Mouse (Mus musculus) kidney, postnatal 25 days (tissue): ENCODE results near the gene Glipr1l1.
A peak's percentile ranks its signal among the peaks of the same experiment; 100 is the strongest.
"Not testable (repeated sequence)": the region's sequence is repeated elsewhere in the genome, so short reads cannot be mapped to it uniquely, and the experiment has no call there.

Experiments
- DNase-seq, 2 experiments: peaks; one replicate each; pipeline ENCODE4 v3.0.0; 2021; ENCODE audit warnings: mixed read lengths in 2 of 2

The Glipr1l1 gene

DNA sequence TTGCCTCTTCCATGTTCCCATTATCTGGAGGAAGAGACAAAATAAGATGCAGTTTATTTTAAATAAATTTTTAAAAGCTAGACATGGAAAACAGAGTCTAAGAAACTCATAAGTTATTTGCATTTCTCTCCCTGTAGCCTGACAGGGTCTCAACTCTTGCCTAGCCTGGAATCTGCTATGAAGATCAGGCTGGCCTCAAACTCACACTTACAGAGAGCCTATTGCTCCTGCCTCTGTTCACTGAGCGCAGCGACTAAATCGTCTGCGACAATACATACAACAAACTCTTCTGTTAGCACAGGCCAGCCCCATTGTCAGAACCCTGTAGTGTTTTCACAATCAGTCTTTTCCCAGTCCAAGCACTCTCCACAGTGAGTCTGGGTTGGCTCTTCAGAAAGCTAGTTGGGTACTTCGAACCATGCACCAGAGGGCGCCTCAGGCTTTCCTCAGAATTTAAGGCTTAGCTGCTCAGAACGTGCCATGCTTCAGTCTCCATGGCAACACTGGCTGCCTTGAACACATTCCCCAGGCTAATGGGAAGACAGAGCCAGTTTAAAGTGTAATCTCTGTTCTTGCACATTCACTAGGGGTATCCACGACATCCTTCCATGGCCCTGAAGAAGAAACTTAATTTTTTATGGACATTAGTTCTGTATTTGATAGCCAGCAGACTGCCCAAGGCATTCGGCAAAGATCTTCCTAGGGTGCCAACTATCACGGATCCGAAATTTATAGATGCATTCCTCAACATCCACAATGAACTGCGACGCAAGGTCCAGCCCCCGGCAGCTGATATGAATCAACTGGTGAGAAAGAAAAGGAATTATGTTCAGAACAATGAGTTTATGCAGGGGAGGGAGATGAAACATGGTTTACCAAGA is at the start of gene Glipr1l1:
Gene Glipr1l1, plus strand, starts transcription at position 488 of the 881 bp plus-strand sequence.
- DNase-seq: peak; percentile 68 to 73

DNA sequence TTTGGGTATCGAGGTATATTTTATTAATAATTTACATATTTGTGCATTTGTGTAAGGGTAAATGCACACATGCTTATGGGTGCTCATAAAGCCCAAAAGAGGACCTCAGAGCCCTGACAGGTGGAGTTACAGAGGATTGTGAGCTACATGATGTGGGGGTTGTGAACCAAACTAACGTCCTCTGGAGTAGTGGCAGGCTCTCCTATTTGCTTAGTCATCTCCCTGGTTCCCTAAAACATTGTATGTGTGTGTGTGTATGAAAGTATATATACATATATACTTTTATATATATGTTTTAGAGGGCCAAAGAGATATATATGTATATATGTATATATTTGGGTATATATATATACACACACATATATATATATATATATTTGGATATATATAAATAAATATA is 36.4 kb upstream of the Glipr1l1 start:
- no peak for DNase-seq

DNA sequence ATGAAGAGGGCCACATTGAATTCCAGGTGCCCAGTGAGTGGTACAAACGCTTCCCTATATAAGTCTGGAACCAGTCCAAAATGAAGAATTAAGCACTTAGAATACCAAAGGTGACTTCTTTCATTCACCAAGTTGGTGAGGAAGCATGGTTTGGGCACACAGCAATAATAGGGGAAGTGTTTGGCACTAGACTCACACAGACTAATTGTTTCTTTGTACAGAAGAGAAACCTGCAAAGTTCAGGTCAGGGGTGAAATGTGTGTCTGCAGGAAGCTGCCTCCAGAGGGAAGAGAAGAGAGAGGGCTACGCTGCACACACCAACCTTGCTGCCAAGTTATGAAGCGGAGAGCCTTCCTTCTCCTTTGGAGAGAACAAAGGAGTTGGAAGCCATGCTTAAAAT is 31.3 kb upstream of the Glipr1l1 start:
- DNase-seq: not testable (repeated sequence)

DNA sequence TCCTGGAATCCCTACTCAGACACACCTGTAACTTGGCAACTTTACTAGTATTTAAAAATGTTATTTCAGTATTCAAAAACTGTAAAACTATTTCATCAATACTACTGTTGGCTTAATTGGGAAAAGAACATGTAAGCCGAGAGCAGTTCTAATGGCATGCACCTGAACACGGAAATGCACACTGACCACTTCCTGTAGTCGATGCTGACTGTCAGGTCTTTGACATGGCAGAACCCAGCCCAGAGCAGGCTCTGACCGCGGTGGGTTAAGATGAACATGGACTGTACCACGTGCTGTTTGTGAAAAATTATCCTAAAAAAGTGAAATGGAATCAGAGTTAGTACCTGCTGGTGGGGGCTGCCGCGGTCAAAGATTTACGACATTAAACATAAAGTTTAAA is 16.5 kb upstream of the Glipr1l1 start:
- not testable (repeated sequence) for DNase-seq

DNA sequence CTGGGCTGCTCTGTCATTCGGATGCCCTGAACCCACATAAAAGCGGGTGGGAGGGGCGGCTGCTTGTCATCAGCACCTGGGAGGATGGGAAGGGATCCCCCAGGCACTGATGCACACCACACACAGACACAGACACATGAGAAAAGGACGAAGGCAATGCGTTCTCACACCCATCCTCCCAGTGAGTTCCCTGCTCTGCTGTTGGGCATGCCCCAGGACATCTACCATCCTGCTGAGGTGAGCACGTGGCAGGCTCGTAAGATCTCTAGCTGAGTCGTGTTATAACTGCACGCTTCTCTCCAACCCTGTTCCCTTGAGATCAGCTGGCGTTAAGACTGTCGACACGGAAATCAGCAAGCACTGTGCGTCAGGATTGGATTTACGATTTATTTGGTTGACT is 15.7 kb upstream of the Glipr1l1 start:
- not testable (repeated sequence) for DNase-seq

DNA sequence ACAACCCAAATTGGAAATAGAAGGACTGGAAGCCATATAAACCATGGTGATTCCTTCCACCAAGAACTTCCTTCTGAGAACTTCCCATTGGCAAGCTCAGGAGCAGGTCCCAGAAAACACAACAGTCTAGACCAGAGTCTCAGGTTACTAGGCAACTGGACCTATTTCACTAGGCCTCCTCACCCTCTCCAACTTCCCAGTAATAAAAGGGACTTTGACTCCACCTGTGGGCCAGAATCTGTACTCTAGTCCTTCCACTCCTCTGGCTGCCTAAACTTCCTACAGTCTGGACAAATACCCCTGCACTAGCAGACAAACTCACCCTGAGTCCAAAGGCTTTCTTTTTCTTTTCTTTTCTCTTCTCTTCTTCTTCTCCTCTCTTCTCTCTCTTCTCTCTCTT is 8.8 kb upstream of the Glipr1l1 start:
- DNase-seq: no peak

DNA sequence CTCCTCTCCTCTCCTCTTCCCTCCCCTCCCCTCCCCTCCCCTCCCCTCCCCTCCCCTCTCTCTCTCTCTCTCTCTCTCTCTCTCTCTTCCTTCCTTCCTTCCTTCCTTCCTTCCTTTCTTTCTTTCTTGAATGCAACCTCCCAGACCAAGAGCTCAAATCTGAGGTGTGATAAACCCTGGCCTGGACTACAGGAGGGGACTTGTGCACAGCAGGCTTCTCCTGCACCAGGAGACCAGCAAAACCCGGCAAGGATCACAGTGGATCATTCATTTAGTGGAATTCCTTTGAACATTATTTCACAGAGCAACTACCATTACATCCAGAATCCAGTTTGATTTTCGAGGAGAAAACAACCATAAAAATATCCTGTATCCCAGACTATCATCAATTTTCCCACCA is 8.0 kb upstream of the Glipr1l1 start:
- peak in 1 of 2 experiments; percentile 9 for DNase-seq

DNA sequence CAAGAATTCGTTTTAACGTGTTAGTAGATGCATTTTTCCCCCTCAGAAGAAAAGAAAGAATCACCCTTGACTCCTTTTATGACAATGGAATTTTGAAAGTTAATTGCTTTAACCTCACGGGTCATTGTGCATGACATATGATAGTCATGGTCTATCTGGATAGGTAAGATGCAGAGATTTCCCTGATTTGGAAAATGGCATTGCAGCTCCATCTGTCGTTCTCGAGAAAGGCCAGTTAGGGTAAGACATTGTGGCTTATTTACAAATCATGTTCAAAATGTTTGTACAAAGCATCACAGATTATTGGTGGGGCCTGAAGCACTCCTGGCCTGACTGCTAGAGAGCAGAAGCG is 570 bp downstream of the Glipr1l1 start:
- not testable (repeated sequence) for DNase-seq

DNA sequence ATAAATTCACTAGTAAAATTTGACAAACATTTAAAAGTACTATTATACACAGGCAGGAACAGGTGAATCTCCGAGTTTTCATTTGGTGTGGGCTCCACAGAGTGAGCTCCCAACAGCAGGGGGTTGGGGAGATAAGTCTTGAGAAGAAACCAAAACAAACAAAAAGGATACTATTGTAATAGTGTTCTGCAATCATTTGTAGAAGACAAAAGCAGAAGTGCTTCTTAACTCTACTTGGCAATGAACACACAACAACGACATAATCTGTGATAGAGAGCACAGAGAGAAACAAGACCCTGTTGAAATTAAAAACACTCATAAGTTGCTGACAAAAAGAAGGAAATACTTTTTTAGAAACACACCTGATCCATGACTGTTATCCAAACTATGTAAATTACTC is 20.1 kb downstream of the Glipr1l1 start:
- DNase-seq: no peak

DNA sequence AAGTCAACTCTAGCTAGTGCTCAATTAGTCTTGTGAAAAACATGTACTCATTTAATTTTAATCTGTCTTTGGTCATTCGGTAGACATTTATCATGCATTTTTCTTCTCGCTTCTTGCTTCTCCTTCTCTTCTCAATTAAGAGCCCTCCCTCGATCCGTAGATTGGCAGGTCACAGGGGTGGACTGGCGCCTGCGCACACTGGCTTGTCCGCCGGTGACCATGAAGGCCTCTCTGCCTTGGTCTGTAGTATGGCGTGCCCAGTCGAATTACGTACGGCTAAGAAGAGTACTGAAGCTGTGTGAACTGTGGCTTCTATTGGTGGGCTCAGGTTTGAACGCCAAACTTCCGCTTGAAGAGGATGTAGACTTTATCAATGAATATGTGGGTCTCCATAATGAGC is 23.2 kb downstream of the Glipr1l1 start, which contains the start of gene Glipr1l2:
Gene Glipr1l2, plus strand, starts transcription at position 198 of the 400 bp plus-strand sequence.
- no peak for DNase-seq

DNA sequence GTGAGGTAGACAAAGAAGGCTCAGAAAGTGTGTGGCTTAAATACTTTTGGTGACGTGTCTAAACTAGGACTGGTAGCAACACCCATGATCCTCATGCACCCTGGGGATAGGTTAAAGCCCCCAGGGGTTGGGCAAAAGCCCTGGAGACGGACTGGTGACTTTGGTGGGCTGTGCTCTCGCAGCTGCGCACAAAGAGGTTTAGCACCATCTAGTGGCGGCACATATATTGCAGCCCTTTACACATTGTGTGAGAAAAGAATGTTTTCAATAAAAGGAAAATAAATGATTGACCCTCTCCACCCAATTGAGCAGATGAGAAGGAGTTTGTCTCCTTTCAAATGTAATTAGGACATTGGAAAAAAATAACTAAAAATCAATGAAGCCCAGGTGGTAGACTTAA is 45.8 kb downstream of the Glipr1l1 start:
- peak; percentile 49 to 74 for DNase-seq

DNA sequence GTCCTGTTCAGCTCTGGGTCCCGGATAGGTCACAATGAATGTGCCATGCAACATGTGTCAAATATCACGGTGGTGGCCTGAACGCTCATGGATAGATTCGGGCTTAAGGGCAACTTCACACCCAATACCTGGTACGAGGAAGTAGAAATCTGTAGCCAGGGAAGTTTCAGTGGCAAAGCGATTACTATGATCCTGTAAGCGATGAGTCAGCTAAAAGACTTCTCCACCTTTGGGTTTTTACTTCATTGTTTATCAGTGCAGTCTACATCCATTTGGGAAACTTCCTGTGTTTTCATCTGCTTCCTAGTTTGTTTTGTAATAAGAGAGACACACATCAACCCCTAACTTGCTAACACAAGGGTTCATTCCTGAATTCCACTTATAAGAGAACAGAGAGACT is 50.4 kb downstream of the Glipr1l1 start:
- no peak for DNase-seq

DNA sequence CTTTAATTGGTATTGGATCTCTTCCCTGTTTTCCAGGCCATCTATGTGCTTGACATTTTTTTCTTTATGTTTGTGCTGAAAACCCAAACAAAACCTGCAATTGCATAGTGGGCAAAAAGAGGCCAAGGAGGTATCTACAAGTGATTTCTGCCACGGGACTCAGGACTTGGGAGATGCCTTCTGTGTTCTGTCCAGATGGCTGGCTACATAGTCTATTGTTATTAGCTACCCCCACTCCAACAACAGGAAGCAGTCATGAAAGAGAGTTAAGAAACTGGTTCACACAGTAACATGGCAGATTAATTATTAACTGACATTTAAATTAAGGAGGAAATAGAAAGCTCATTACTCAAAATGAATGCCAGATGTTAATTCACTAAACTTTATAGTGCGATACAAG is 65.1 kb downstream of the Glipr1l1 start:
- DNase-seq: not testable (repeated sequence)

DNA sequence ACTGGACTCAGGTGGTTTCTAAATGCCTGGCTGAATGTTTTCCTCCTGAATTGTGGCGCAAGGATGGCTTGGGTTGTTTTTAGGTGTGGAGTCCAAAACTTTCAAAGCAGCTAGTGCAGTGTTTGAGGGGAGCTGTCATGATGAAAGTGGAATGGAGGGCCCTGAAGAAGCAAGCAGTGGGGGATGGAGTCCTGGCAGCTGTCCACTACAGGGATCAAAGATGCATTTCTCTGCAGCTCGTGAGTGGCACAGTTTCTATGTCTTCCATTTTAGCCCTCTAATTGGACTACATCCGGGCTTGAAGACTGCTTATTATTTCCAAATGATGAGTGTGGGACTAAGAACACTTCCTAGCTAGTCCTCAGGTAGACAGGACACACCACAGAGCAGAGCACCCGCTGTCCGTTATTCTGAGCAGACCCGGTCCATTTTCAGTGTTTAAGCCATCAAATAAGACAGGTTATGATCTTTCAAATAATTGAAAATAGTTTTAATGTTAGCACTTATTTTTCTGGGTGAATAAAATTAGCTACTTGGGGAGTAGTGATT is 67.8 kb downstream of the Glipr1l1 start:
- not testable (repeated sequence) for DNase-seq
